Mouse (Mus musculus) heart, adult 18-20 months (tissue): ENCODE measurements around the gene Cdc42ep5. TPM values are rescaled to one million over a fixed set of nuclear protein-coding genes. Genes with fewer than 3 reads are reported as not detected.
"Not testable (repeated sequence)": the region's sequence is repeated elsewhere in the genome, so short reads cannot be mapped to it uniquely, and the experiment has no call there.

ENCODE experiments used
- DNase-seq, 2 experiments: peaks; one replicate each; pipeline ENCODE4 v3.0.0; 2021 to 2022; ENCODE audit warnings: mixed read lengths in 1 of 2
- long read RNA-seq, 2 experiments: library from polyadenylated mRNA; stranded (forward); transcript quantifications; one replicate each; pipeline ENCODE4 v2.0.0; 2021
- total RNA-seq, 2 experiments: library from RNA; stranded (reverse); gene quantifications; 2 replicates each; pipeline ENCODE4 v1.2.3; 2021

Gene Cdc42ep5
- total RNA-seq: 1 to 10 TPM; 4.1 to 4.6 TPM
- long read RNA-seq, experiment 1, partial matches to known transcripts: 0 of 3 reads
- long read RNA-seq, experiment 1, other reads (novel, unspliced or antisense): 1 of 3 reads
- long read RNA-seq, experiment 2: 0 reads

DNA sequence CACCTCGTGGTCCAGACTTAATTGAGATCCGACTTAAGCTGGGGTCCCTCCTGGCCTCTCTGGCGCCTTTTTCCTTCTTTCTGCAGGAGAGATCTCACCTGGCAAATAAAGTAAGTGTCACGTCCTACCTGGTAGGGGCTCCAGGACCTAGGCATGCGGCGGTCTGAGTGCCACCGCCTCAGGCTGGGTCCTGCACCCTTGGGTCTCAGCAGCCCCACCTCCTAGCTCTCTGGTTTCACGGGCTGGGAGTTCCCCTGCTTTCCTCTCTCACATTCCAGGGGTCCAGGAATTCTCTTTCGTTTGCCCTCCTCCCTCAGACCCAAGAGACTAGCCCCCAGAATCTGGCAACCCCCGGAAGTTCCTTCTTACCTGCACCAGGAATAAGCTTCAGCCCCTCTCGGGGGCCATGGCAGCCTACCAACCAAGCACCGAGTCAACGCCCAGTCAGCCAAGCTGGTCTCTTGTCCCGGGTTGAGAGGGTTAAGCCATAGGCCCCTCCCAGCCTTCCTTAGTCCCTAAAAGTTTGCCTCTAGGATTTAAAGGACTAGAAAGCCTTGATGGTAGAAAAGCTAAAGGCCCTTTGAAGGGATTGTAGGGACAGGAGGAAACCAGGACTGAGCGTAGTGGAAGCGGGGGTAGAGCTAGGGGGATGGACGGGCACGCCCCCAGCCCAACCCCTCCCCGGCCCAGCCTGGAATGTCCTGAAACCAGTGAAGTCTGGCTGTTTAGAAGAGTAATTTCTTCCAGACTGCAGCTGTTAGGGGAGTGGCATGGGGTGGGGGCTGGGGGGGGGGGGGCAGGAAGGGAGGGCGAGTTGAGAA, at the start of gene Cdc42ep5:
TSS of gene Cdc42ep5 (minus strand) at position 771 of the 821 bp plus-strand sequence.
- peak; percentile 71 to 79 for DNase-seq

DNA sequence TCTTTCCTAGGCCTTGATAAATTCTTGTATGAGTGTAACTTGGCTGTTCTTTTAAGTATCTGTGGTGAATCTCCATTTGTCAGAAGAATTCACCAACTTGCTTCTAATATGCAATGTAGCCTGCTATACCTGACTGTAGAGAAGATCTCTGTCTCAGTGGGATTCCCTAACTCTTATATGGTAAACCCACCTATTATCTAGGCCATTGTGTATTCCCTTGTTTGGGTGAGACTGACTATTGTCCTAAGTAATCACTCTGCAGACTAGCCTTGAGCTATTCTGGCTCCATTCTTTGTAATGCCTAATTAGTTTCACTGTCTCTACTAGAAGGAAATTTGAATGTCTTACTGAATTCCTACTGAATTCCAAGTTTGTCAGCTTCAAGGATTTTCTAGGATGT, 48.8 kb upstream of the Cdc42ep5 start:
- DNase-seq: not testable (repeated sequence)

DNA sequence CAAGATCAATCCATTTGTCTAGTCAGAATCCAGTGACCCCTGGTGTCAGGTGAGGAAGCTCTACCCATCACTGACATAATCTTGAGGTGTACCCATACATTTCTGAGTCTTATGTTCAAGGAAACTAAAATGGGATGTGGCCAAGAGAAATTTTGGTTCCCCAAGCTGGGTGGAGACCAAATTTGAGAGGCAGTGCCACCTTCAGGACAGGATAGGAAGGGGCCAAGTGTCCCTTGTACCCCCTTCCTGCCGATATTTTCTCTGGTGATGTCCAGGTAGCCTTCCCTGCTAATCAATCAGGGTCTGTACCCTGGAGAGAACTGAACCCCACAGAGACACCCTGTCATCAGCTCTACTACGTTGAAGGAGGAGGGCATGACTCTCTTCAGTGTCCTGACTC, 44.0 kb upstream of the Cdc42ep5 start:
- DNase-seq: no peak

DNA sequence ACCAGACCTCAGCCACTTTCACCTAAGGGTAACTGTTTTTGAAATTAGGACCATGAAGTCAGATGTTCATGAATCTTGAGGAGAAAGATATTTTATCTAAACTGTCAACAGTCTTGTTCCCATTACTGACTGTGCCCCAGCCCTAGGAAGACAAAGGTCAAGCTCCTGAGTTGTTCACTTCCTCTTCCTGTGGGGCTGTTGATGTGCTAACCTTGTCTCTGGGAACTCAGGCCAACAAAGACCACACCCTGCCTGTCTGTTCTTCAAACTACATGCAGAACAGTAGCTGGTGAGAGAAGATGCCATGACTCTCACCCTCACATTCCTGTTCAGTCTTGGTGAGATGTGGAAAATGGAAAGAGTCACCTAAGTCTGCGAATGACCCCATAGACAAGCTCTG, 42.5 kb upstream of the Cdc42ep5 start:
- no peak for DNase-seq

DNA sequence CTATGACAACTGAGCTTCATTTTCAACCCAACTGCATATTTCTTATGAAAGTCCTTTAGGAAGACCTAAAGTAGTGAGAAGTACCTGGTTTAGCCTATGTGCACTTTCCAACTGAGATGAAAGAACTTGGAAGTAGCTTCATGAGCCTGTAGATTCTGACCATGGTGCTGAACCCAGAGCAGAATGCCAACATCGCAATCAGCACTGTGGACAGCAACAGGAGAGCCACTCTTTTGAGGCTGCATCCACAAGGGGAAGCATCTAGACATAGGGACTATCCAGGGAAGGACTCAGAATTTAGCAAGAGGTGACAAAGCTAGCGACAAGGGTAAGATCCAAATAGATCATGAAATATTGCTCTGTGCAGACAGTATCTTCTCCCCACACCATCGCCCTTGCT, 13.8 kb upstream of the Cdc42ep5 start:
- DNase-seq: peak; percentile 23 to 71

DNA sequence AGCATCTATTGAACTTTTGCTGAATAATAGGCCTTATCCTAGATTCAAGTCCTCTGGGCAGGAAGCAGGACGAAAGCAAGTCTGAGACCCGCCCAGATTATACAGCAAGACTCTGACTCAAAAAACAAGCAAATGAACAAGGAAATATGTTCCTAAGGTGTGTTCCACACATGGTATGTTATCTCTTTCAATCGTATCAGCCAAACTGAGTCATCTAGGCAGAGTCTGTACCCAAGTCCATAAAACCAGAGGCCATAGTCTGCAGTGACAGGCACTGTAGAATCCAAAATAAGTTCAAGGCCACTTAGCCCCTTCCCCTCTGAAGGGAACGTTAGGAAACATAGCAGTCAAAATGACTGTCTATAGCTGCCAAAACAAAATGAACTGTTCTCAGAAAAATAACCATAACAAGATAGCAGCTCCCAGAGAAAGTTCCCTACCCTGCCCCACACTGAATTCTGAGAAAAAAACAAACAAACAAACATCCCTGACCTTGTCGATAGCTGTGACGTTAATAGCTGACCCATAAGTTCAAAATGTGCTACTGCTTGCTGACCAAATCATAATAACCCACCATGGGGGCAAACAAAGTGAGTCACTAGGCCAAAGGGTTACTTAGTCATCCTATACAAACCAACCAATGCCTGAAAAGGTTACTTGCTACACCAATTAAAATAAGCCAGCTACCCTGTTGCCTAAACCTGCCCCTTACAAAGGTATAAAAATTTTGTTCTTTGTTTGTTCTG, 5.7 kb upstream of the Cdc42ep5 start:
- DNase-seq: no peak

DNA sequence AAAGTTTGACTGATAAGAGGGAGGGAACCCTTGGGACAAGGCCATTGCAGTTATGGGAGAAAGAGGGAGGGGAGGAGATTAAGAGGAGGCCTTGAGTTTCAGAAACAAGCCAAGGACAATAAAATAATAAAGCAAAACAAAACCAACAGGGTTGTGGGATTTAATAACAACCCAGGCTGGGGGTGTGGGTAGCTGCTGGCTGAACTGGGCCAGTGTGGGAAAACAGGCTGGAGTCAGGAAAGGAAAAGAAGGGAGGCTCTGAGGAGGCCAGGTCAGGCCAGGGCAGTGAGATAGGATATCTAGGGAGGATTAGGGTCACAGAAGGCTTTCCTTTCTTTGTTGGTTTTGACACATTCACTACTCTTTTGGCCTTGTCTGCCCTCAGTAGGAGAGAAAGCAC, 2.4 kb upstream of the Cdc42ep5 start:
- DNase-seq: no peak

DNA sequence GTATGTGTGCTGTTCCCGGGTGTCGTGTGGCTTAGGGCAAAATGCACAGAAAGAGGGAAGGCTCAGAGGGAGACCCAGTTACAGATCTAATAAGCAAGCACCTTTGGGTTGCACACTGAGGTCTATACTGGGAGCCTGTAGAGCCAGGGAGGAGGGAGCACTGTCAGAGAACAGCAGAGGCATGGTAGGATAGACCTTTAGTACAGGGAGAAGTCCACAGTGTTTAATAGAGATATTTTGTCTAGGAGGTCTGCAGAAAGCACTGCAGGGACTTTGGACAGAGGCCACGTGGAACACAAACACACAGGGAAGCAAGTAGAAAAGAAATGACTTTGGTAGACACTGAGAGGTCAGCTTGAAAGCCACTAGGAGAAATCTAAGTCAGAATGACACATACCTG, 626 bp upstream of the Cdc42ep5 start:
- no peak for DNase-seq

DNA sequence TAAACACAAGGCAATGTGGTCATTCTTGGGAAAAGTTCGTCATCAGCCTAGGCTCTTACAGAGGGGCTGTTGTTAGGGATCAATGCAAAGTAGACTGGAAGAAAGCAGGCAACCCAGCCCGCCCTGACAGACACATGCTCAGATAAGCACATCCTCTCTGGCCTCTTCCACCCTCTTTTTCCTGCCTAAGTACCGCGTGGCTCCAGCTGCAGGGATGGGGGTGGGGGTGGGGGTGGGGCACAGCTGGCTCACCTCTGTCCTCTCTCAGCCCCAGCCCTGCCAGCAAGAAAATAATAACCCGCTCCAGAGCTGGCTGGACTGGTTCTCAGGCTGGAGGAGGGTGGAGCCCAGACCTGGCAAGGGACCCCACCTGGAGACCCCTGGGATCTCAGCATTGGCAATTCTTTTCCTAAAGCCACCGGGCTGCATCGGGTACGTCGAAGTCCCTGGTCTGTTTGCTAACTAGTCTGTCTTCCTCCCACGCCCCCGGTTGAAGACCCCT, 1.0 kb downstream of the Cdc42ep5 start:
- peak; percentile 49 to 54 for DNase-seq

DNA sequence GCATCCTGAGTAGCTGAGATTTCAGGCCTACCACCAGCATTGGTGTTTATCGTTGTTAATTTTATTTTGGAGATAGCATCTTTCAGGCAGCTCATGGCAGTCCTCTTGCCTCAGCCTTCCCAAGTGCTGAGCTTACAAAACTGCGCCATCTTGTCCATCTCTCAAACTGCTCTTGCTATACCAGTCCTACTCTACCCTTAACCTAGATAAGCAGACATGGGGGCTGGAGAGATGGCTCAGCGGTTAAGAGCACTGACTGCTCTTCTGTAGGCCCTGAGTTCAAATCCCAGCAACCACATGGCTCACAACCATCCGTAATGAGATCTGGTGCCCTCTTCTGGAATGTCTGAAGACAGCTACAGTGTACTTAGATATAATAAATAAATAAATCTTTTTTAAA, 3.1 kb downstream of the Cdc42ep5 start:
- DNase-seq: not testable (repeated sequence)

DNA sequence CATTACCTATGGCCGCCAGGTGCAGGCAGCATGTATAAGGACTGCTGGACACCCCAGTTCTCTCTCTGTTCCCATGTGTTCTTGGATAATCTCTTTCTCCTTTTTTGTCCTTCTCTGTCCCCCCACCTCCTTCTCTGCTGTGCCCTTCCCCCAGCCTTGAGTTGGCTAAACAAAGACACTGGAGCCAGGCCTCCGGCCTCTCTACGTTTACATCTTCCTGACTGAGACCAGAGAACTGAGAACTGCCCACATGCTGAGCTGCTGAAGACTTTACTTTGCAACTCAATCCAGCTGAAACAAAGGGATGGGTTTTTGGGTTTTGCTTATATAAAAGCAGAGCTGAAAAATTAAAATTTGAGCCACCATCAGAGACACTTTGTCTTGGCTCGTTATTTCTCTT, 9.7 kb downstream of the Cdc42ep5 start:
- no peak for DNase-seq

DNA sequence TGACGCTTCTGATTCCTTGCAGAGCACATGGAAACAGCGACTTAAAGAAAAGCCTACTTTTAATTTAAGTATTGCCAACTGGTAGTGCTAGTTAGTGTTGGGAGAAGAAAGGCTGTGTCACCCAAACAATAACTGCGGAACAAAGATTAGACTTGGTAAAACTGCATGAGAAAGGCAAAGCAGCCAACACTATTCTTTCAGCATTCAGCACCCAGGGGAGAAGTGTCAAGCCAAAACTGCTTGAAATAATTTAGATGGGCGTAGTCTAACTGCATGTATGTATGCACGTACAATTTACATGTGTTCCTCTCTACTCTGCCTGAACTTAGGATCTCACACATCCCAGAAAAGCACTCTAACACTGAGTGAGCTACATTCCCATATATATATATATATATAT, 10.3 kb downstream of the Cdc42ep5 start:
- DNase-seq: no peak

DNA sequence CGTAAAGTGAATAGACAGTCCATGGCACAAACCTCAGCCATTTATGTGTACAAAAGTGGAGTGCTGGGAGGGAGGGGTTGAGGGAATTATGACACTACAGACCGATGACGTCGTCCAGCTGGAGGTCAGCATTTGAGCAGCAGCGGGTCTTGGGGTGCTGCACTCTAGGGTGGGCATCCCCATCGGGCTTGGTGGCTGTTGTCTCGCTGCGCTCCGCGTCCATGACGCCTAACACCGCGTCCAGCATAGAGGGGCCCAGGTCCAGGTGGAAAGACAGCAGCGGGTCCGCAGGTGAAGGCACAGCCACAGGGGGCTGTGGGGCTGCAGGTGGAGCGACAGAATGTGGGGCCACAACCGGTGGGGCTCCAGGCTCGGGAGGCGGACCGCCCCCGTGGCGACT, 13.4 kb downstream of the Cdc42ep5 start:
- no peak for DNase-seq

DNA sequence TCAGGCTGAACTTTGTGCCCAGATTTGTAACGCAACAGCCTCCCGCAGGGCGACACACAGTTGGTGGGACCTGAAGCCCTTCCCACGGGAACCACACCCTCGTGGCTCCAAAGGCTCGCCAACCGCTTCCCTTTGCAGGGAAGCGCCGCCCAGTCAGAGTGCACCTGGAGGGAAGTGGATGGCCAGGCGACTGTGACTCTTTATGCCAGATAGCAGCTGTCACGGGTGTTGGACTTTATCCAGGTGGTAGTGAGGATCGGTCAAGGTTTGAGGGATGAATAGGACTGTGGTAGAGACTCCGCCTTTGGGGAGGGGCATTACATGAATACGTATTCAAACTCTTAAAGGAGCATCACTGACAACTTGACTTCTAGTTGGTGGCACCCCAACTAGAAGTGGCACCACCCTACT, 13.8 kb downstream of the Cdc42ep5 start:
- peak; percentile 62 to 67 for DNase-seq

DNA sequence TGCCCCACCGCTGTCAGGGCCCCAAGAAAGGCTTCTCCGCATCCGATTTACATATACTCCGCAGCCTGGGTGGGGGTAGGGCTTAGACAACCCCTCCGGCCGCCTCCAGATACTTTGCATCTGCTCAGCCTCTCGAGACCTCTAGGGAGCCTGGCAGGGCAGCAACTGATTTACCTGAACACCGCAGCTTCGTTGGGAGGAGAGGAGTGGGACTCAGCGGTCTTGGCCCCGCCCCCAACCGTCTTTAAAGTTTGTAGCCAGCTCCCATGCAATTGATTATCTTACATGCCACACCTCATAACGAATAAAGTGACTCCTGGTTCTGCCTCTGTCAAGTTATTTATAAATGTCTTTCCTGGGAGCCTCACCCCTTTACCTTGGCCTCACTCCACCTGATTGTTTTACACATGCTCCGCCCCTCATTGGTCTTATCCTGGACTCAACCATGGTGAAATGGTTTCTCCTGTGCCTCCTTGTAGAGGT, 14.6 kb downstream of the Cdc42ep5 start, which contains the start of gene Leng9:
TSS of gene Leng9 (minus strand) at position 316 of the 483 bp plus-strand sequence.
- DNase-seq: peak in 1 of 2 experiments; percentile 59

DNA sequence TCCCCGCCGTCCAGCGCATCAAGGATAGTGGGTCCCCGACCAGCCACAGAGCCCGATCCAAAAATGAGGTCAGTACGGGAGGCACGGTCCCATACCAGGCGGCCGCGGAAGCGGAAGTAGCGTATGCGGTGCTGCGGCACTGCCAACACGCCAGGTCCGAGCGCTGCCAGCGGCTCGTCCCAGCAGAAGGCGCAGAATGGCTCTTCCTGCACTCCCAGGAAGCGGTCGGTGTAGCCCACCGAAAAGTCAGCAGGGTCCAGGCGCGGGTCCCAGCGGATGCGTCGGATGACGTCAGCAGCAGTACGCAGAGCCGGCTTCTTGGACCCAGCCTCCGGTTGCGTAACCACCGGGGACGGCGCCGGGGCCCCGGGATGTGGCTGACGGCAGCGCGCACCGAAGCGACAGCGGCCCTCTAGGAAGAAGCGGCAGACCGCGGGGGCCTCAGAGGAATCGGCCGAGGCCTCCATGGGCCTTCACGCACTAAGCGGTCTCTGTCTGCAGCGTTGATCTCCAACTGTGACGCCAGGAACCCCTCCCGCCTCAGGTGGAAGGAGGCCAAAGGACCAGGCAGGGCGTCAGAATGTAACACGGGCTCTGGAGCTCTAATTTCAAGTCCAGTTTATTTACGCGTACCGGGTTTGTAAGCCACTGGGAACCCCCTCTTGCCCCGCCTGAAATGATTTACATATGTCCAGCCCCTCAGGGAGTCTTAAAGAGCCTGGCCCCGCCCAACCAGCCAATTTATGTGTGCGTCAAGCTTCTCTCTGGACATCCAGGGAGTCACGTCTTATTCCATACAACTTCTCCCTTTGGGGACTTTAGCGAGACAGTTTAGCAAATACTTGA, 15.2 kb downstream of the Cdc42ep5 start:
- DNase-seq: peak; percentile 89 to 92

DNA sequence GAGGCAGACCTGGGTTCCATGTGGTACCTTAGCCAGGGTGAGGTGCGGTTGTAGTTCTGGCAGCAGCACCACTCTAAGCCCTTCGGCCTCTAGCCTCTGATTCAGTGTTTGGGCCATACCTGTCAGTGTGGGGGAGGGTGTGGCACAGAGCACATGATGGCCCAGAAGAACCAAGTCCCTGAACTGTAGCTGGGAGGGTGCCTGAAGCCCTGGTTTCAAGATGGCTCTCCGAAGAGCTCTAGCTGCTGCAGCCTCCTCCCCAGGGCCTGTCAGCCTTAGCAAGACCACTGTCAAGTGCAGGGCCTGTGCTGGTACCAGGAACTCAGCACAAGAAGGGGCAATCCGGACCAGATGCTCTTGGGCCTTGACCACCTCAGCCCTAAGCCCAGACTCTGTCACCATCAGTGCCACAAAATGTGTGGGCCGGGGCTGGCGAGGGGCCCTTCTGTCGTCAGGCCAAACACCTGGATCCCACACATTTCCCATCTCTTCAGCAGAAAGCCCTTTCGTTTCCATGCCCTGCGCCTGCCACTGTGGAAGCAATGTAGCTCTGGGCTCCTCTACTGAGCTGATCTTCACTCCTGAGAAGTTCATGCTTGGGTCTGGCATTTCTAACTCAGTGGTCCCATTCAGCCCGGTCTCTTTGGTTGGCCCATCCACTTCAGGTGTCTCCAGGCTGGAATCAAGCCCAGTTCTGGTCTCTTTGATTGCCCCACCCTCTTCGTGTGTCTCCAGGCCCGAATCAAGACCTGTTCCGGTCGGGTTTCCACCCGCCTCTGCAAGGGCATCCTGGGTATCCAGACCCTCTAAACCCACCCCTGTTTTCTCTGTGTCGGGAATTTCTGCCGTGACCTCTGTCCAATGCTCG, 16.1 kb downstream of the Cdc42ep5 start:
- DNase-seq: no peak

DNA sequence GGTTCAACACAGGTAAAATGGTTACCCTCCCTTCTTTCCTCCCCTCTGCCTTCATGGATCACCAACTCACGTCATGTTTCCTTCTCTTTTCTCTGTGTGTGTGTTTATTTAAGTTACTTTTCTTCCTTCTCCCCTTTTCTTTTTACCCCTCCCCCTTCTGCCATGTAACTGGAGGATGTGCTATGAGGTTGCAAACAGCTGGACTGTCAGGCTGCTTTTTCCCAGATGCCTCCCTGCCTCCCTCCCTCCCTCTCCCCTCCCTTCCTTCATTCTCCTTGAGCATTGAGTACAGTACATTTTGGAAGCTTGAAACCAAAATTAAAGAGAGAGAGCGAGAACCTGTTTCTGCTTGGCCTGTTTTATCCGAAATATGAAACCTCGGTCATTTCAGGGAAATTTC, 16.8 kb downstream of the Cdc42ep5 start:
- peak in 1 of 2 experiments; percentile 7 for DNase-seq

DNA sequence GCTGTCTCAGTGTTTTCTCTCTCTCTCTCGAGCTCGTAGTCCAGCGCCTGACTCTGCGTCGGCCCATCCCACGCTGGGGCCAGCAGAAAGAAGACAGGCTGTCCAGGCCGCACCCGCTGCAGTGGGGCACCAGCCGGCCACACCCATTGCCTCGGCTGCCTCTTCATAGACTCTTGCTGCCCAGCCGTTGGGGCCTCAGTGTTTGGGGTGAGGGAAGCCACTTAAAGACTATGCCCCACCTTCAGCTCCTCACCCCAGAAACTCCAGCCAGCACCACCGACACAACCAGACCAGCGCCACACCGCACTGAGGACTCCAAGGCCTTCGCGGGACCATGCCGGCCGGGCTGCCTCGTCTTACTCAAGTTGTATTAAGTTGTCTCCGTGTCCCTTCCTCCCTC, 17.3 kb downstream of the Cdc42ep5 start:
- peak in 1 of 2 experiments; percentile 17 for DNase-seq

DNA sequence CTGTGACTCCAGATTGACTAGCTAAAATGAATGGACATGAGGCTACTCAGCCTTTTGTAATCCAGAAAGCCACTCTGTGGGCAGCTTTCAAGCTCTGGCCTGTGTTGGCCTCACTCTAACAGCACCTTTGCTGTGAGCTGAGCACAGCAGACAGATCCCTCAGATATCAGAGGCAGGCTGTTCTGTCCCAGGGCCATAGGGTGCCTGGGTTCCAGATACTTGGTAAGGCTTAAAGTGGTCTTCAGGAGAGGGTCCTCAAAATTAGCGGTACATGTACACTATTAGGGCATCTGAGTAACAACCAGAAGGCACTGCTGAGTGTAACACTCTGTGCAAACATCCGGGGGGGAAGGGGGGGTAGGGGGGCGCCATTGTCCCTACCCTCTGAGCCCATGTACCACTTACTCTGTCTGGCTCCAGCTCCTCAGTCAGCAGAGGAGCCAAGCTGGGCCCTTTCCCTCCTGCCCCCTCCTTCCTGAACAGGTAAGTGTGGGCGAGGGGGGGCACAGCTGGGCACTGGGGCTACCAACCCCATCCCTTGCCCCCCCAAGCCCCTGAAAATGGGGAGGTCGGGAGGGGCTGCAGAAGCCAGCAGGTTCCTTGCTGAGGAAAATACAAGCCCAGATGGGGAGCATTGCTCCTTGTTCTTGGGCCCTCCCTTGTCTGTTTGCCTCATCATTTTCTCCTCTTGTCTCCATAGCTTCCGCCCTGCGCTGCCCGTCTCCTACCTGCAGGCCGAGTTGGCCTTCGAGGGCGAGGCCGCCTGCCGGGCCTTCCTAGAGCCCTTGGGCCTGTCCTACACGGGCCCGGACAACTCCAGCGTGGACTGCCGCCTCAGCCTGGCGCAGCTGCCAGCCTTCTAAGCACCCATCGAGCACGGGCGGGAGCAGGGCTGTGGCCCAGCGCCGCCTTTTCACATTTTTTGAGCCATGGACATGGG, 18.1 kb downstream of the Cdc42ep5 start:
- DNase-seq: no peak
